Mouse (Mus musculus): ENCODE results near the gene Sec14l3. TPM values are rescaled to one million over a fixed set of nuclear protein-coding genes. Genes with fewer than 3 reads are reported as not detected.

Gene Sec14l3
- polyA plus RNA-seq, 1 experiment = not detected

- 3% methylated on average over 41 of the region's 41 CpGs for WGBS
- TF ChIP-seq POLR2A (IDR thresholded peaks at IDR 0.05; ENCODE audit: low read depth, low read length) (no peak), CTCF (IDR thresholded peaks at IDR 0.05; ENCODE audit: extremely low read depth, insufficient read depth, insufficient read length, insufficient replicate concordance) (no peak)
- H3K36me3 ChIP-seq (ENCODE audit: control insufficient read depth, insufficient read depth, low read length) = no peaks in the 10 kb centered on the region
- H3K4me1 ChIP-seq (ENCODE audit: control insufficient read depth, insufficient read depth, insufficient read length) = peaks cover 4% of the 10 kb centered on the region
- no peak for DNase-seq (ENCODE audit: low read depth in 1 of 2, low spot score in 2 of 2)
- no peak overlapping the region for H3K27ac ChIP-seq (ENCODE audit: insufficient read depth, low read length)
- peaks cover 9% of the 10 kb centered on the region for H3K27me3 ChIP-seq (ENCODE audit: control insufficient read depth, insufficient read depth, low read length)
- H3K4me3 ChIP-seq (ENCODE audit: extremely low read depth, insufficient read depth, insufficient read length) = peak overlapping the region; percentile 56
These were observed 53.7 kb downstream of the Sec14l3 start for GRCm38 (mm10) chr11:4118081-4118921.

- TF ChIP-seq CTCF (IDR thresholded peaks at IDR 0.05; ENCODE audit: extremely low read depth, insufficient read depth, insufficient read length, insufficient replicate concordance) (no peak), POLR2A (IDR thresholded peaks at IDR 0.05; ENCODE audit: low read depth, low read length) (no peak)
- Histone ChIP-seq H3K4me3 (ENCODE audit: extremely low read depth, insufficient read depth, insufficient read length) (no peak overlapping the region), H3K36me3 (ENCODE audit: control insufficient read depth, insufficient read depth, low read length) (no peaks in the 10 kb centered on the region), H3K4me1 (ENCODE audit: control insufficient read depth, insufficient read depth, insufficient read length) (peaks cover 7% of the 10 kb centered on the region), H3K27me3 (ENCODE audit: control insufficient read depth, insufficient read depth, low read length) (peaks cover 9% of the 10 kb centered on the region), H3K27ac (ENCODE audit: insufficient read depth, low read length) (no peak overlapping the region)
- no peak for DNase-seq (ENCODE audit: low read depth in 1 of 2, low spot score in 2 of 2)
- 36% methylated on average over 5 of the region's 5 CpGs for WGBS
These were observed 55.0 kb downstream of the Sec14l3 start for GRCm38 (mm10) chr11:4119635-4120034.

GRCm38 (mm10) chr11:4121691-4122090 lies 57.0 kb downstream of the Sec14l3 start:
- TF ChIP-seq CTCF (IDR thresholded peaks at IDR 0.05; ENCODE audit: extremely low read depth, insufficient read depth, insufficient read length, insufficient replicate concordance) (no peak), POLR2A (IDR thresholded peaks at IDR 0.05; ENCODE audit: low read depth, low read length) (no peak)
- H3K27me3 ChIP-seq (ENCODE audit: control insufficient read depth, insufficient read depth, low read length) = peaks cover 9% of the 10 kb centered on the region
- H3K4me3 ChIP-seq (ENCODE audit: extremely low read depth, insufficient read depth, insufficient read length) = no peak overlapping the region
- H3K27ac ChIP-seq (ENCODE audit: insufficient read depth, low read length) = no peak overlapping the region
- DNase-seq (ENCODE audit: low read depth in 1 of 2, low spot score in 2 of 2) = no peak
- peaks cover 7% of the 10 kb centered on the region for H3K4me1 ChIP-seq (ENCODE audit: control insufficient read depth, insufficient read depth, insufficient read length)
- no peaks in the 10 kb centered on the region for H3K36me3 ChIP-seq (ENCODE audit: control insufficient read depth, insufficient read depth, low read length)
- 92% methylated on average over 3 of the region's 3 CpGs for WGBS

GRCm38 (mm10) chr11:4122226-4122625 lies 57.6 kb downstream of the Sec14l3 start:
- Histone ChIP-seq H3K4me3 (ENCODE audit: extremely low read depth, insufficient read depth, insufficient read length) (no peak overlapping the region), H3K4me1 (ENCODE audit: control insufficient read depth, insufficient read depth, insufficient read length) (peaks cover 7% of the 10 kb centered on the region), H3K27ac (ENCODE audit: insufficient read depth, low read length) (no peak overlapping the region), H3K27me3 (ENCODE audit: control insufficient read depth, insufficient read depth, low read length) (peaks cover 9% of the 10 kb centered on the region), H3K36me3 (ENCODE audit: control insufficient read depth, insufficient read depth, low read length) (no peaks in the 10 kb centered on the region)
- WGBS = 88% methylated on average over 5 of the region's 5 CpGs
- no peak for TF ChIP-seq CTCF (IDR thresholded peaks at IDR 0.05; ENCODE audit: extremely low read depth, insufficient read depth, insufficient read length, insufficient replicate concordance)
- TF ChIP-seq POLR2A (IDR thresholded peaks at IDR 0.05; ENCODE audit: low read depth, low read length) = no peak
- no peak for DNase-seq (ENCODE audit: low read depth in 1 of 2, low spot score in 2 of 2)

- Histone ChIP-seq H3K4me3 (ENCODE audit: extremely low read depth, insufficient read depth, insufficient read length) (no peak within 1 kb of the TSS), H3K36me3 (ENCODE audit: control insufficient read depth, insufficient read depth, low read length) (no peaks in the 10 kb centered on the region), H3K27me3 (ENCODE audit: control insufficient read depth, insufficient read depth, low read length) (peaks cover 9% of the 10 kb centered on the region), H3K27ac (ENCODE audit: insufficient read depth, low read length) (0 out of 2 replicates have a peak within 1 kb of the TSS, but pooled peaks have one; percentile 10), H3K4me1 (ENCODE audit: control insufficient read depth, insufficient read depth, insufficient read length) (peaks cover 7% of the 10 kb centered on the region)
- WGBS = 61% methylated on average over 10 of the region's 10 CpGs
- TF ChIP-seq POLR2A (IDR thresholded peaks at IDR 0.05; ENCODE audit: low read depth, low read length) (peak; percentile 22; the same call in 1 of the 2 replicates), CTCF (IDR thresholded peaks at IDR 0.05; ENCODE audit: extremely low read depth, insufficient read depth, insufficient read length, insufficient replicate concordance) (no peak)
- DNase-seq (ENCODE audit: low read depth in 1 of 2, low spot score in 2 of 2) = peak; percentile 29 to 50
These were observed 58.3 kb downstream of the Sec14l3 start, which contains the start of gene Sec14l2 for GRCm38 (mm10) chr11:4122742-4123579. Sec14l2 (minus strand) TSS chr11:4123415.

- peaks cover 4% of the 10 kb centered on the region; the same call in 1 of the 2 replicates for H3K4me1 ChIP-seq (ENCODE audit: control insufficient read depth, insufficient read depth, insufficient read length)
- peak in 1 of 2 experiments; percentile 19 for DNase-seq (ENCODE audit: low read depth in 1 of 2, low spot score in 2 of 2)
- H3K4me3 ChIP-seq (ENCODE audit: extremely low read depth, insufficient read depth, insufficient read length) = no peak overlapping the region
- TF ChIP-seq POLR2A (IDR thresholded peaks at IDR 0.05; ENCODE audit: low read depth, low read length) (no peak), CTCF (IDR thresholded peaks at IDR 0.05; ENCODE audit: extremely low read depth, insufficient read depth, insufficient read length, insufficient replicate concordance) (peak; percentile 27; the same call in 1 of the 2 replicates)
- 72% methylated on average over 5 of the region's 5 CpGs for WGBS
- H3K36me3 ChIP-seq (ENCODE audit: control insufficient read depth, insufficient read depth, low read length) = no peaks in the 10 kb centered on the region
- H3K27me3 ChIP-seq (ENCODE audit: control insufficient read depth, insufficient read depth, low read length) = 0 out of 2 replicates have a peak, but pooled peaks cover under 1% of the 10 kb centered on the region
- H3K27ac ChIP-seq (ENCODE audit: insufficient read depth, low read length) = no peak overlapping the region
These were observed 59.3 kb downstream of the Sec14l3 start for GRCm38 (mm10) chr11:4123922-4124321.

All from spleen, adult 2 months (tissue).